Mouse (Mus musculus): ENCODE results near the gene E2f6. TPM values are rescaled to one million over a fixed set of nuclear protein-coding genes. Genes with fewer than 3 reads are reported as not detected.

Gene E2f6
- polyA plus RNA-seq, 1 experiment = 12.5 TPM

DNA sequence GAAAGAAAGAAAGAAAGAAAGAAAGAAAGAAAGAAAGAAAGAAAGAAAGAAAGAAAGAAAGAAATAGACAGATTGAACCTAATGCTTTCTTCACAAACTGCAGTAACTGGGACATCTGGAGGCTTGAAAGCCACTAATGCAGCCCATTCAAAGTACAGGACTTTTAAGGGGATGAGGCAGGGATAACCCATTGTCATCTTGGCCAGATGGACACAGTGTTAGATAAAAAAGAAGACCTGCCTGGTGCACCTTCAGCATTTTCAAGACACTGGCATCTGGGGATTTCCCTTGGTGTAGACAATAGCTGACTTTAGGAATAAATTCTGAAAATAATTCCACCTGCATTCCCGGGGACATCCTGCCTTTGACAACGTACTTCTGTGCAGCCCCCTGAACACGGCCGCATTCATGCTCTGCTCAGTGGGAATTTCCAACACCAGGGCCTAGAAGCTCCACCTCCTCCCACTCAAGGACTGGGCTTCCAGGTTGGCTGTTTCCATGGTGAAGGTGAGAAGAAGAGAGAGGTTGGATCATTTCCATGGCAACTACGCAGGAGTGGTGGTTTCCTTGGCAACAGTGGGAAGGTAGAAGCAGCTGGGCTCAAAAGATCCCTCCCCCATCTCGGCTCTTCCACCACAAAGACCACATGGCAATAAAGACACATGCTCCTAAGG is 45.0 kb downstream of the E2f6 start:
- TF ChIP-seq GATA1 (IDR thresholded peaks at IDR 0.05; ENCODE audit: low read length) = no peak

- no peak for TF ChIP-seq GATA1 (IDR thresholded peaks at IDR 0.05; ENCODE audit: low read length)
Measured at GRCm38 (mm10) chr12:16856306-16856679, 45.5 kb downstream of the E2f6 start.

DNA sequence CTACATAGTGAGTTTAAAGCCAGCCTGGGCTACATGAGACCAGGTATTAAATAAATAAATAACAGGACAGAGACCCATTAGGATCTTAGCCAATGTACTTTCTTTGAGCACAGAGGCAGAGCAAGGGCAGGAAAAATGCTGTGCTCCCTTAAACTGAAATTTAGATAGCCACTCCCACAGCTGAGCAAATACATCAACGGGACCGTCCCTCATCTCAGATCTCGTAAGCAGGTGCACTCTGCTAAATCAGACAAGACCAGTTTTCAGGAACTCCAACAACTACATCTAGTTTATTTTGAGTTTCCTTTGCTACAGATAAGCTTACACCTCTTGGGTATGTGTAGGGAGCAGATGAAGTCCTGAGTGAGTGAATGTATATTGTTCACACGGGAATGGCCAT is 47.3 kb downstream of the E2f6 start:
- no peak for TF ChIP-seq GATA1 (IDR thresholded peaks at IDR 0.05; ENCODE audit: low read length)

- no peak for TF ChIP-seq GATA1 (IDR thresholded peaks at IDR 0.05; ENCODE audit: low read length)
Measured at GRCm38 (mm10) chr12:16859781-16860180, 49.0 kb downstream of the E2f6 start.

DNA sequence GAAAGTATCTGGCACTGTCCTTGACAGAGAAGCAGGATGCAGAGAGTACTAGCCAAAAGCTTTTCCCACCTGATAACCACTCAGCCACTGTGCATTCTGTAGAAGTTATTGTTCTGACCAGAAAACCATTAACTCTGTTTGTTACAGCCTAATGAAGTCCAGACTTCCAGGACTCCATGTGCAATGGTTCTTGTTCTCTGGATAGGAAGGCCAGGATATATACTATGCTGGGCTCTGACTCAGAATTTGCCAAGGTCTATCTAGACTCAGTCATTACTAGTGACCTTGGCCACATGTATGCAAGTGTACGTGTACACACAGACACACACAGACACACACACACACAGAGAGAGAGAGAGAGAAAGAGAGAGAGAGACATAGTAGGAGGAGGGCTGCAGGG is 49.8 kb downstream of the E2f6 start:
- TF ChIP-seq GATA1 (IDR thresholded peaks at IDR 0.05; ENCODE audit: low read length) = no peak

DNA sequence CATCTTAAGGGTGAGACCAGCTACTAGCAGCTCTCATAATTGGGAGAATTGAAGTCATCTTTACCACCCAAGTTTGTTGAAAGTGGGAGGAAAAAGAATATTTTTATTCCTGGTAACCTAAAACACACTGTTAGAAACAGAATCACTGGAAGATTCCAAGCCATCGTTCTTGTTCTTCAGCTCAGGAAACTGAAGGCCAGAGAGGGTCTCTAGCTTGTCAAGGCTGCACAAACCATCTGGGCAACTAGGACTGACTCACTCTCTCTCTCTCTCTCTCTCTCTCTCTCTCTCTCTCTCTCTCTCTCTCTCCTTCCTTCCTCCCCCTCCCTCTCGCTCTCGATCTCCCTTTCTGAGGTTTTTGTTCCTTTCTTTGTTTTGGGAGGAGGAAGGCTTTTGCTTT is 50.2 kb downstream of the E2f6 start:
- no peak for TF ChIP-seq GATA1 (IDR thresholded peaks at IDR 0.05; ENCODE audit: low read length)

- no peak for TF ChIP-seq GATA1 (IDR thresholded peaks at IDR 0.05; ENCODE audit: low read length)
Measured at GRCm38 (mm10) chr12:16864477-16864876, 53.7 kb downstream of the E2f6 start.

DNA sequence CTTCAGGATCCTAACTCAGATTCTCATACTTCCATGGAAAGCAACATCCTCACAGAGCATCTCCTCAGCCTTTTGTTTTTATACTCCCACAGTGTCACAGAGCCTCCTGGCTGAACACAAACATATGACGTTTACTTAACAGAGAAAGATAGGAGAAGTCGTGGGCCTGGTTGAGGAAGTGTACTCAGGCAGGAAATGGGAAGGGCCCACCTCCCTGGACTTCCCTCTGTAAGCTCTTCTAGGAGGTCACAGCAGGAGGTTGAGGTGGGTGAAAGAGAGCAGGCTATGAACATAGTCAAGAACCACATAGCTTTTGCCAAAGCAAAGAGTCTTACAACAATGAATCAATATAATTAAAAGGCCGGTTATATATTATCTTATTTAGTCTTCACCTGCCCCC is 55.1 kb downstream of the E2f6 start:
- TF ChIP-seq GATA1 (IDR thresholded peaks at IDR 0.05; ENCODE audit: low read length) = no peak

DNA sequence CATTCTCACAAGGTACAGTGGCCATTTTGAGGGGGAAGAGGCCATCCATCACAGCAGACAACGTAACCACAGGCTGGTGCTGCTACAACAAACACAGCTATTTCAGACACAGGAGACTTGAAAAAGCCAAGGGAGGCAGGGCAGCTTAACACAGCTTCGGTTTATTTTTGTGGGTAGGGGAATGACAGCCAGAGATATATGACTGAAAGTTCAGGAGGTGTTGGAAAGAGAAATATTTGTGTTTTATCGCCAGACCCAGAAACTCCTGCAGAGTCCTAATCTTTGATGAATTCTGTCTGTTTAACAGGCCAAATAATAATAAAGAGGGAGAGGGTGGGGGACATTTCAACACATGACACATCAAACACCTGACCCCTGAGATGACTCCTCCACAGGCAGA is 55.7 kb downstream of the E2f6 start:
- TF ChIP-seq GATA1 (IDR thresholded peaks at IDR 0.05; ENCODE audit: low read length) = no peak

DNA sequence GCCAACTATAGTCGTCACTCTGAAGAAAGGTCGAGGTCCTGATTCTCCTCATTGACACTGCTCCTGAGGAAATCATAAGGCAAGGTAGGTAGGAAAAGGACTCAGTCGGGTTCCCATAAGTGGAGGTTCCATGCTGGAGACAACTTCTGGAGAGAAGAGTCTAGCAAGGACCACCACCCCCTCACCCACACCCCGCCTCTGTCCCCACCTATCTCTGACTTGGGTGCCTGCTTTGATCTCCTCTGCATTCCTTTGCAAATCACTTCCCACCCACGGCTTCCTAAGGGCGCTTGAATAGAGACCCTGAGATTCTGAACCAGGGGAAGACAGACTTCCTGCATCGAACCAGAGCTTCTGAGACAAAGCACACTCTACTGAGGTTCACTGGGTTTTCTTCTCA is 56.5 kb downstream of the E2f6 start:
- no peak for TF ChIP-seq GATA1 (IDR thresholded peaks at IDR 0.05; ENCODE audit: low read length)

DNA sequence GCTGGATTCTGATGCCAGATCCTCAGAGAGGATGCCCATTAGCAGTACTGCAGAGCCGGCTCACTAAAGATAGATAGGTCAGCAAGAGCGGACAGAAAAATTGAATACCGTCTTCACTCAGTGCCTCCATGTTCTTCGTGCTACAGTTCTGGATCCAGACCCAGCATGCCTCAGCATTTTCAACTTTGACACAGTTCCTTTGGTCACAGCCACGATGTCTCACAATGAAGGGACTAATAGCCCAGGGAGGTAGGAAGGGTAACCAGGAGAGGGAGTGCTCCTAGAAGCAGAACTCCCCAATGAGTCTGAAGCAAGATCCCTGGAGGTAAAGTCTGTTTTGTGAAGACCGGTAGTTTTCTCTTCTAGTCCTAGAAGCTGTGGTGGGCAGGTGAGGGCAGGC is 57.9 kb downstream of the E2f6 start:
- TF ChIP-seq GATA1 (IDR thresholded peaks at IDR 0.05; ENCODE audit: low read length) = no peak

DNA sequence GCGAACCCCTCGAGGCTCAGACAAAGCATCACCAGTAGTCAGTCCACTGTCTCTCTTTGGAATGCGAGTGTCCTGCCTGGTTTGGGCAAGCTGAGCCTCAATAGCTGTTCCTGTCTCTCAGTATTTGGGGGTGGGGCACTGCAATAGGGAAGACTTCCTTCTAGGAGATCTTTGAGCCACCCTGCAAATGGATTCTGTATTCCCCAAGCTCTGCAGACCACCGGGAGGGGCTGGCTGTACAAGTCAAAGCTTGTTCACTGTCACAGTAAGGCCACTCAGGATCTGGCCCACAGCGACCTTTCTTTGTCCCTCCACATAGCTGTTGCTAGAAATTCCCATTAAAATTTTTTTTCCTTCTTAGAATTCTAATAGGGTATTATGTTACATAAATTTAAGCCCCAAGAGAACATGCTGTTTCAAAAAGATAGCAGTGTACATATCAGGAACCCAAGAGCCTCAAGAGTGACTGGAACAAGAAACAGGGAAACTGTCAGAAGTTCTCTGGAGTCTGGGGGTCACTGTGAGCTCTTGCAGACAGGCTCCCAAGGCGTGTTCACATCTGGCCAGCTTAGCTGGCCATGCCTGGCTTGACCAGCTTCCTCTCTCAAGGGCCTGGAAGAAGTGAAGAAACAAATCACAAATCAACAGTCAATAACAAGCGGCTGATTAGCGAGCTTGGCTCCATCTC is 58.5 kb downstream of the E2f6 start:
- TF ChIP-seq GATA1 (IDR thresholded peaks at IDR 0.05; ENCODE audit: low read length) = no peak

DNA sequence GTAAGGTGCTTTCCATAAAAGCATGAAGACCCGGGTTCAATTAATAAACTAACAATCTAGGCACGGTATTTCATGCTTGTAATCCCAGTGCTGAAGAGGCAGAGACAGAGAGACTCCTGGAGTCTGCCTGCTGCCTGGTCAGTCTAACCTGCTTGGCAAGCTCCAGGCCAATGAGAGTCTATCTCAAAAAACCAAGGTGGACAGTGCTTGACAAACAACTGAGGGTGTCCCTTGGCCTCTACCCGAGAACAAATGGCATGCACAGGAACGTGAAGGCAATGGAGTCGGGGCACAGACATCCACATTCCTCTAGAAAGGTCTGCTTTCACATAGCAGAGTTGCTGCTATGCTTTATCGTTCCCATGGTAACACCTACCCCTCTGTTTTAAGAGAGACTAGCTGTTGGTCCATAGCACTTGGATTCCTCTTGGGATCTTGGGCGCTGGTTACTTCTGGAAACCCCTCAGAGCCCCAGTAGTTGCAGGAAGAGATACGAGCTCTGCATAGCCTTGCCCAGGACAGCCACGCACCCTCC is 59.2 kb downstream of the E2f6 start:
- TF ChIP-seq GATA1 (IDR thresholded peaks at IDR 0.05; ENCODE audit: low read length) = no peak

GRCm38 (mm10) chr12:16870405-16871068 is 59.8 kb downstream of the E2f6 start:
- no peak for TF ChIP-seq GATA1 (IDR thresholded peaks at IDR 0.05; ENCODE audit: low read length)

DNA sequence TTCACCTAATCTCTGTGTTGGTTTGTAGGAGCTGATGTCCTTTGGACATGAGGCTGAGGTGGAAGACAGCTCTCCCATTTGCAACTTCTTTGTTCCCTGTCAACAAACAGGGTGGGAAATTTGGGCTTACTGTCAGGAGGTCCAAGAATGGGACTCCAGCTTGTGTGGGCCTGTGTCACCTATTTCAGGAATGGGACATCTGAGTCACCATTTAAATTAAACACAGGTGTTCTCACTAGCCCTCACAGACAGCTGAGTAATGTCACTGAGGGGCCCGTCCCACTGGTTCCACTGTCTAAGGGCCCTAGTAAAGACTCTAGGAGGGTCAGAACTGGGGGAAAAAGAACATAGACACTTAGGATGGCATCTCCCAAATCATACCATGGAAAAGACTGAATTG is 61.2 kb downstream of the E2f6 start:
- no peak for TF ChIP-seq GATA1 (IDR thresholded peaks at IDR 0.05; ENCODE audit: low read length)

GRCm38 (mm10) chr12:16872926-16873464 is 62.2 kb downstream of the E2f6 start:
- TF ChIP-seq GATA1 (IDR thresholded peaks at IDR 0.05; ENCODE audit: low read length) = no peak
